ENCODE assay signal across 12 mouse cellular contexts in the genomic region with DNA sequence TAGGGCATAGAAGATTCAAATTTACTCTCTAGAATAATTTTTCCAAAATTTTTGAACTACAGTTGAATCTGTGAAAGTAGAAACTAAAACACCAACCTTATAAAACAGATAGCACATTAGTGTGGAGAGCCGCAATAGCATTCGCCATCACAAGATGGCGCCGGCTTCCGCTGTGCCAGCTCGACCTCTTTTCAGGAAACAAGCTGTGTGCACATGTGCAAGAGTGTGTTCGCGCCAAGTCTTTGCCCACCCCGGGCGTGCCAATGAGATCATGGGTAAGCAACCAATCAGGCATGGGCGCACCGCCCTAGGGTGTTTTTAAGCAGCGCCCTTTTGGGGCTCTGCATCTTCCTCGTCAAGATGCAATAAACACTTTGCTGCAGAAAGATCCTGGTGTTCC.
DNase-seq lines count a peak whose midpoint lies in the region; ATAC-seq lines count a peak whose summit lies in the region.
"Had no signal": no experiment of that assay in that cellular context is flagged by ENCODE, and none has a peak within 500 bp of the region (broad histone marks: within the 10 kb centered on the region; RNA-seq: fewer than 3 reads in every experiment).

No protein-coding gene starts in this region.

- H3K9me3 ChIP-seq in hindbrain, embryonic 10.5 days, result no peaks in the 10 kb centered on the region
- no peaks in the 10 kb centered on the region for H3K9me3 ChIP-seq in hindbrain, embryonic 12.5 days (replicated peaks)
- H3K9me3 ChIP-seq in midbrain, embryonic 14.5 days (ENCODE audit: control insufficient read depth, low read length), result no peaks in the 10 kb centered on the region
- H3K9me3 ChIP-seq in midbrain, embryonic 11.5 days (ENCODE audit: control insufficient read depth, low read length), result no peaks in the 10 kb centered on the region
- H3K9me3 ChIP-seq in neural tube, embryonic 11.5 days (ENCODE audit: control insufficient read depth, low read length), result no peaks in the 10 kb centered on the region
- H3K9me3 ChIP-seq: lung, embryonic 15.5 days had no signal

- 82% methylated on average over 14 of the region's 14 CpGs for WGBS in hindbrain, embryonic 10.5 days
- 85% methylated on average over 14 of the region's 14 CpGs for WGBS in hindbrain, embryonic 12.5 days
- WGBS in midbrain, embryonic 14.5 days, result 79% methylated on average over 14 of the region's 14 CpGs
- WGBS in midbrain, embryonic 11.5 days, result 80% methylated on average over 14 of the region's 14 CpGs
- WGBS in neural tube, embryonic 11.5 days, result 82% methylated on average over 14 of the region's 14 CpGs

- no peaks in the 10 kb centered on the region for H3K36me3 ChIP-seq in hindbrain, embryonic 10.5 days
- no peaks in the 10 kb centered on the region for H3K36me3 ChIP-seq in hindbrain, embryonic 12.5 days
- no peaks in the 10 kb centered on the region for H3K36me3 ChIP-seq in midbrain, embryonic 14.5 days (ENCODE audit: control insufficient read depth, insufficient read depth, low read length)
- no peaks in the 10 kb centered on the region for H3K36me3 ChIP-seq in midbrain, embryonic 11.5 days (ENCODE audit: control insufficient read depth, insufficient read depth, low read length)
- no peaks in the 10 kb centered on the region for H3K36me3 ChIP-seq in neural tube, embryonic 11.5 days (ENCODE audit: control insufficient read depth, insufficient read depth, low read length)
- H3K36me3 ChIP-seq: lung, embryonic 15.5 days had no signal

- peak; percentile 8 for DNase-seq in hindbrain, embryonic 10.5 days (ENCODE audit: low spot score)
- DNase-seq in midbrain, embryonic 14.5 days, result peak; percentile 25
- no peak for DNase-seq in midbrain, embryonic 11.5 days (ENCODE audit: low spot score, missing footprints)
- peak; percentile 80 for DNase-seq in ZHBTc4 (ENCODE audit: low read depth, low spot score)
- peak; percentile 14 for DNase-seq in neural tube, embryonic 11.5 days (ENCODE audit: low spot score)
- DNase-seq in urinary bladder, adult 18-20 months (ENCODE audit: low spot score in 2 of 2), result no peak
- DNase-seq in T-cell, adult 2 months (ENCODE audit: low spot score), result no peak
- DNase-seq: cerebellum, postnatal 14 days had no signal

- H3K4me1 ChIP-seq in hindbrain, embryonic 10.5 days (replicated peaks), result no peaks in the 10 kb centered on the region
- H3K4me1 ChIP-seq in hindbrain, embryonic 12.5 days, result no peaks in the 10 kb centered on the region
- no peaks in the 10 kb centered on the region for H3K4me1 ChIP-seq in midbrain, embryonic 14.5 days (ENCODE audit: control insufficient read depth, insufficient read depth, low read length)
- H3K4me1 ChIP-seq in midbrain, embryonic 11.5 days (ENCODE audit: control insufficient read depth, insufficient read depth, low read length), result no peaks in the 10 kb centered on the region
- H3K4me1 ChIP-seq in neural tube, embryonic 11.5 days (ENCODE audit: control insufficient read depth, insufficient read depth, low read length), result no peaks in the 10 kb centered on the region
- H3K4me1 ChIP-seq: lung, embryonic 15.5 days had no signal

- no peak overlapping the region for H3K4me3 ChIP-seq in hindbrain, embryonic 10.5 days
- H3K4me3 ChIP-seq in hindbrain, embryonic 12.5 days, result no peak overlapping the region
- no peak overlapping the region for H3K4me3 ChIP-seq in midbrain, embryonic 14.5 days (replicated peaks; ENCODE audit: low read depth, low read length)
- no peak overlapping the region for H3K4me3 ChIP-seq in midbrain, embryonic 11.5 days (ENCODE audit: low read depth, low read length)
- H3K4me3 ChIP-seq in neural tube, embryonic 11.5 days (ENCODE audit: low read depth, low read length), result no peak overlapping the region
- H3K4me3 ChIP-seq: lung, embryonic 15.5 days; myocyte had no signal

- no peak overlapping the region for H3K4me2 ChIP-seq in hindbrain, embryonic 12.5 days (replicated peaks)
- H3K4me2 ChIP-seq in midbrain, embryonic 14.5 days (ENCODE audit: low read length), result no peak overlapping the region
- no peak overlapping the region for H3K4me2 ChIP-seq in midbrain, embryonic 11.5 days
- H3K4me2 ChIP-seq in neural tube, embryonic 11.5 days (ENCODE audit: low read depth), result no peak overlapping the region
- H3K4me2 ChIP-seq: lung, embryonic 15.5 days had no signal

- no peaks in the 10 kb centered on the region for H3K27me3 ChIP-seq in hindbrain, embryonic 10.5 days (ENCODE audit: insufficient read depth, poor library complexity, severe bottlenecking)
- no peaks in the 10 kb centered on the region for H3K27me3 ChIP-seq in hindbrain, embryonic 12.5 days
- H3K27me3 ChIP-seq in midbrain, embryonic 14.5 days (ENCODE audit: control insufficient read depth, insufficient read depth, low read length), result no peaks in the 10 kb centered on the region
- H3K27me3 ChIP-seq in midbrain, embryonic 11.5 days (ENCODE audit: control insufficient read depth, insufficient read depth, low read length), result no peaks in the 10 kb centered on the region
- no peaks in the 10 kb centered on the region for H3K27me3 ChIP-seq in neural tube, embryonic 11.5 days (ENCODE audit: control insufficient read depth, insufficient read depth, low read length)
- H3K27me3 ChIP-seq: lung, embryonic 15.5 days had no signal

- ATAC-seq in hindbrain, embryonic 12.5 days (ENCODE audit: low FRiP score), result no peak
- no peak for ATAC-seq in midbrain, embryonic 14.5 days (ENCODE audit: low FRiP score, low TSS enrichment)
- no peak for ATAC-seq in midbrain, embryonic 11.5 days (ENCODE audit: low FRiP score)
- ATAC-seq in neural tube, embryonic 11.5 days (ENCODE audit: insufficient read depth, low FRiP score, low TSS enrichment), result no peak
- ATAC-seq: forebrain, embryonic 16.5 days had no signal

- no peak overlapping the region for H3K27ac ChIP-seq in hindbrain, embryonic 10.5 days
- no peak overlapping the region for H3K27ac ChIP-seq in hindbrain, embryonic 12.5 days
- no peak overlapping the region for H3K27ac ChIP-seq in midbrain, embryonic 14.5 days (replicated peaks; ENCODE audit: low read depth, low read length)
- H3K27ac ChIP-seq in midbrain, embryonic 11.5 days (ENCODE audit: low read depth, low read length), result no peak overlapping the region
- no peak overlapping the region for H3K27ac ChIP-seq in neural tube, embryonic 11.5 days (ENCODE audit: low read depth, low read length)
- H3K27ac ChIP-seq: lung, embryonic 15.5 days had no signal

- H3K9ac ChIP-seq in hindbrain, embryonic 12.5 days, result no peak overlapping the region
- no peak overlapping the region for H3K9ac ChIP-seq in midbrain, embryonic 14.5 days (replicated peaks; ENCODE audit: low read length)
- no peak overlapping the region for H3K9ac ChIP-seq in midbrain, embryonic 11.5 days (ENCODE audit: low read length)
- H3K9ac ChIP-seq in neural tube, embryonic 11.5 days (ENCODE audit: low read length), result no peak overlapping the region
- H3K9ac ChIP-seq: lung, embryonic 15.5 days had no signal

Comparison
In these comparisons a context has a peak if more than half of its experiments do, and no peak if none do; other contexts are left out.
1. DNase-seq: peak in hindbrain, embryonic 10.5 days (single experiment), midbrain, embryonic 14.5 days (single experiment), ZHBTc4 (single experiment) and neural tube, embryonic 11.5 days (single experiment); none in midbrain, embryonic 11.5 days (single experiment), urinary bladder, adult 18-20 months (0 of 2) and T-cell, adult 2 months (single experiment).